Mouse (Mus musculus): ENCODE results near the gene Gm6899. TPM values are rescaled to one million over a fixed set of nuclear protein-coding genes. Genes with fewer than 3 reads are reported as not detected.

The Gm6899 gene
- polyA plus RNA-seq, 1 experiment: not detected

- no peaks in the 10 kb centered on the region for H3K4me1 ChIP-seq (ENCODE audit: control insufficient read depth, insufficient read depth, insufficient read length, low read length)
- H3K4me3 ChIP-seq (ENCODE audit: low read depth, low read length): no peak overlapping the region
- 84% methylated on average over 1 of the region's 1 CpGs for WGBS
- no peak for TF ChIP-seq POLR2A (IDR thresholded peaks at IDR 0.05; ENCODE audit: low read depth, low read length)
- H3K27ac ChIP-seq (ENCODE audit: insufficient read depth, low read depth, low read length): no peak overlapping the region
- H3K36me3 ChIP-seq (ENCODE audit: control insufficient read depth, insufficient read depth, low read length): no peaks in the 10 kb centered on the region
- no peaks in the 10 kb centered on the region for H3K27me3 ChIP-seq (ENCODE audit: control insufficient read depth, insufficient read depth, low read length)
Observed at GRCm38 (mm10) chr11:26642141-26642540, 49.1 kb downstream of the Gm6899 start.

Other genes starting within 250 kb of the Gm6899 start
- gene Fancl, start 207.1 kb upstream of the Gm6899 start, polyA plus RNA-seq (2012; rRNA removed): 0.15 and 0.27 TPM in 2 replicates
- 0.33 and 1.0 TPM in 2 replicates for gene Vrk2, start 758 bp downstream of the Gm6899 start, polyA plus RNA-seq (2012; rRNA removed)

Data from small intestine, adult 2 months (tissue).